Mouse (Mus musculus) activated CD4-positive, CD25-positive, alpha-beta regulatory T cell, adult 4 months (primary cell): Measurements from ENCODE around the gene Gm21188. TPM values are rescaled to one million over a fixed set of nuclear protein-coding genes. Genes with fewer than 3 reads are reported as not detected.
"Not testable (repeated sequence)": the region's sequence is repeated elsewhere in the genome, so short reads cannot be mapped to it uniquely, and the experiment has no call there.

ENCODE experiments used
- ATAC-seq: one replicate; pipeline ENCODE4 v1.8.0; 2017
- polyA plus RNA-seq, 2 experiments: library from polyadenylated mRNA; unstranded; fragments of 100-300 nt; shearing (Covaris generic); gene quantifications; one replicate each; pipeline ENCODE4 v1.2.1; 2017

The Gm21188 gene
- 1 to 10 TPM in 1 of 2 experiments, not detected in 1; 1.6 TPM for polyA plus RNA-seq

DNA sequence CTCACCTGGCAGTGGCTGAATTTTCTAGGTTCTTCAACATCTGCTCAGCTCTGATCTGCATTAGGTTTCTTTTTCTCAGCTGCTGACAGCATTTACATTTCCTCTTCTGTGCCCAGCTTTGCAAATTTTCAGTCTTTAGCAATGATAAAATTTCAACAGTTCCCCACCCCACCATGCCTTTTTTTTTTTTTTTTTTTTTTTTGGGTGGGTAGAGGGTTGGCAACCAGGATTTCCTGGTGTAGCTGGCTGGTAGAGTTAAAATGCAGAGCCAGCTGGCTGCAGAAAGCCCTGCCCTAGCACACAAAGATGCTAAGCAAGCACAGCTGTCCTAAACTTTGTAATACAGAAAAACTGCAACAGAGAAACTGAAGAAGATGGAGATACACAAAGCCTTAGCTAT is at the start of gene Gm21188:
Gm21188 (minus strand) TSS at position 110 of the 400 bp plus-strand sequence.
- ATAC-seq = not testable (repeated sequence)

DNA sequence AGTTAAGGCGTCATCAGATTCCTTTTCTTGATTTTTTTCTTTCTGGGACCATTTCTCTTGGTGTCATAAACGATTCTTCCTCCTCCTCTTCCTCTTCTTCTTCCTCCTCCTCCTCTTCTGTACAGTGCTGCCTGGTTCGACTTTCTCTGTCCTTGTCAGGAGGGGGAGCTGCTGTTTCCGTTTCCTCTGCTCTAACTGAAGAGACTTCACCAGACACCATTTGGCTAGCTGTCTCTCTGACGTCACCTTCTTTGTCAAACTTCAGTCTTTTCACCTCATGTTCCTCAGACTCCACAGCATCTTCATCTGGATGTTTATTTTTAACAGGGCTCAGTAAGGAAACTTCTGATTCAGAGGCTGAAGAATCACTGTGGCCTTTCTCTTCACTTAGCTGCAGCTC is 47.3 kb upstream of the Gm21188 start:
- peak; percentile 55 for ATAC-seq

DNA sequence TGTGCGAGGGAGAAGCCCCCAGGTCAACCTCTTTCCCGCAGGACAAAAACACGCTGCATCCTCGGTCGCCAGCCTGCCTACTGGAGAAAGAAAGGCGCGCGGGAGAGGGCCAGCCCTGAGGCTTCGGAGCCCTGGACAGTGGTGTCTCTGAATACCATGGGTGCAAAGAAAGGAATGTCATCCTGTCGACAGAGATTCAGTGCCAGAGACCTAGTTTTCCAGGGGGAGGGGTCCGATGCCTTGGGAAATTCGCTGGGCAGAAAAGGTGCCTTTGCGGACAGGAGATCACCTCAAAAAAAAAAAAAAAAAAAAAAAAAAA is 44.9 kb upstream of the Gm21188 start:
- ATAC-seq = not testable (repeated sequence)

GRCm38 (mm10) chr13:120096241-120096937 is 44.4 kb upstream of the Gm21188 start:
- peak; percentile 45 for ATAC-seq

DNA sequence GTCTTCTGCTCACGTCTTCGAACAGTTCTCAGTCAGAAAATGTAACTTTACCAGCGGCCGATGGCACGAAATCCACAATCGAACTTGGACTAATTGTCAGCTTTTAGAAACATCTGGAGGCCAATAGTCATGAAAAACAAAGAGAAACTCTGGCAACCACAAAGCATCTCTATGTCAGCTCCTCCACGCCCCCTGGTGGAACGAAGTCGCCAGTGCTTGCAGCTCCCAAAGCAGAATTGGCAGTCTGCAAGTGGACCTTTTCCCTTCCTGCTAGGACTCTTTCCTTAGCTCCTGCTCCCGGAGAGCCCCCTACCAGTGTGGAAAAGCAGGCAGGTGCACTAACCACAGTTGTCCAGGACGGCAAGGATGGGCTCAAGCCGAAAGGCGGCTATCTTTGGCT is 41.0 kb upstream of the Gm21188 start:
- peak; percentile 48 for ATAC-seq

DNA sequence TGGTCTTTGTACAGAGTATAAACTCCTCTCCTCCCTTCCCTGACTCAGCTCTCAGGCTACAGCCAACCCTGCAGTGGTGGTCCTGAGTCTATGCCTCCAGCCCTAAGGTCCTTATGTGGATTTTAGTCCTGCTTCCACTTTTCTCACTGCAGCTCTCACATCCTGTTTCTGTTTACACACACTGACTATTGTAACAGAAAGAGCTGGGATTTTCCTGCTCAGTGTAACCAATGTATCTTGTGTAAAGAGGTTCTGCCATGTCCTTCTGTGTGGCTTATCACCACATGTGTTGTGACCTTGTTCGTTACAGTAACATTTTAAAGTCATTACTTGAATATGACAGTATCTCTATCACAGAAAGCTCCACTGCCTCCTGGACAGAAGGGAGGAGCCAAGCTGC is 27.6 kb upstream of the Gm21188 start:
- ATAC-seq = not testable (repeated sequence)

DNA sequence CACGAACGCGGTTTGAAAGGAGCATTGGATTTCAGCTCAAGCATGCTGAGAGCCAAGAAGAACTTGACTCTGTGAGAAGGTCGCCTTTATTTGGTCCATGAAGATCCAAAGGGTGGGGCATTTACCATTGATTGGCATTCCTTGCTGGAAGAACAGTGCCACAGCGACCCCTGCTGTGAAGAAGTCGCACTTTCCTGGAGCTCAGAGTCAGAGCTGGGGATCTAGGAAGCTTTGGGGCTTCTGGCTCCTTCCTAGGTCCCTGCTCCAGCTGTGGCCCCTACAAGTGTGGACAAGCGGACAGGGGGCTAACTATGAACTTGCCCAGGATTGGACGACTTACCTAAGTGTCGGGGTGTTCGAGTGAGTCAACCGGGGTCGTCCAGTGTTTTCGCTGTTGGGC is 18.9 kb upstream of the Gm21188 start:
- ATAC-seq = peak; percentile 23

DNA sequence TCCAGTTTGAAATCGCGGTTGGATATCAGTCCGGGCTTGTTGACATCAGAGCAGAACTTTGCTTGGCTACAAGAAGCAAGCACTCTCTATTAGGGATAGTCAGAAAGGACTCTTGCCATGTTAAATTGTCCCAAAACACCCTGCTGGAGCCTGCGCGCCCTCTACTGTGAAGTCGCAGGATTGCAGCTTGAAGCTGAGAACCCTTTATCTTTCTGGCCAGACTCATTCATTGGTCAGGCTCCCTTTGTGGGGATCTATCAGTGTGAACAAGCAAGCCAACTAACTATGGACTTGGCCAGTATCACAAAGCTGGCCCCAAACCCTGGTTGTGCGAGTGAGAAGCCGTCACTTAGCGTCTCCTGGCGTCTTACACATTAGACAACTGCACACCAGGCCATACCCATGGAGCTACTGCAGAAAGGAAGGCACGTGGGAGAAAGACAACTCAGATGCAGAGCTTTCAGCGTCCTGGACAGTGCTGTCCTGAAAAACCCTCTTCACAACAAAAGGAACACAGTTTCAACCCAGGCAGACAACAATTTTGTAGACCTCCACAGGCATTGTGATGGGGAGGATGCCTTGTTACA is 18.1 kb upstream of the Gm21188 start:
- ATAC-seq = peak; percentile 61

- ATAC-seq = not testable (repeated sequence)
These were observed 11.6 kb upstream of the Gm21188 start for GRCm38 (mm10) chr13:120063439-120064089.

- ATAC-seq = not testable (repeated sequence)
These were observed 10.9 kb upstream of the Gm21188 start for GRCm38 (mm10) chr13:120062903-120063302.

- ATAC-seq = not testable (repeated sequence)
These were observed 3.4 kb downstream of the Gm21188 start for GRCm38 (mm10) chr13:120048608-120049007.

- not testable (repeated sequence) for ATAC-seq
These were observed 3.8 kb downstream of the Gm21188 start for GRCm38 (mm10) chr13:120048186-120048585.

GRCm38 (mm10) chr13:120046422-120047209 is 5.4 kb downstream of the Gm21188 start:
- not testable (repeated sequence) for ATAC-seq

DNA sequence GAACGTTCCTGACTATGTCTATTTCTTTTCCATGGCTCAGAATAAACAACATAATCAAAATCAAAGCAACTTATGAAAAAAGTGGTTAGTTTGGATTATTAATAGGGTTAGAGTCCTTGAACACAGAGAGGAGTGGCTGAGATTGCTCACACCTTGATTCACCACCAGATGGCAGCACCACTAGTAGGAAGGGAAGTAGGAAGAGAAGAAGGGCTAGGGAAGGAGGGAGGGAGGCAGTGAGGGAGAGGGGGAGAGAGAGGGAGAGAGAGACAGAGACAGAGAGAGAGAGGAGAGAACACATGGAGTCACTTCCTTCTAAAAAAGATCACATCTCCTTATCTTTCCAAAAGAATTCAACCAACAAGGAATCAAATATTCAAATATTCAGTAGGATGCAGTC is 10.8 kb downstream of the Gm21188 start:
- ATAC-seq = peak; percentile 65

GRCm38 (mm10) chr13:120037881-120038280 is 14.1 kb downstream of the Gm21188 start:
- not testable (repeated sequence) for ATAC-seq

GRCm38 (mm10) chr13:120036577-120037115 is 15.3 kb downstream of the Gm21188 start:
- not testable (repeated sequence) for ATAC-seq

GRCm38 (mm10) chr13:120035151-120035550 is 16.8 kb downstream of the Gm21188 start:
- not testable (repeated sequence) for ATAC-seq

DNA sequence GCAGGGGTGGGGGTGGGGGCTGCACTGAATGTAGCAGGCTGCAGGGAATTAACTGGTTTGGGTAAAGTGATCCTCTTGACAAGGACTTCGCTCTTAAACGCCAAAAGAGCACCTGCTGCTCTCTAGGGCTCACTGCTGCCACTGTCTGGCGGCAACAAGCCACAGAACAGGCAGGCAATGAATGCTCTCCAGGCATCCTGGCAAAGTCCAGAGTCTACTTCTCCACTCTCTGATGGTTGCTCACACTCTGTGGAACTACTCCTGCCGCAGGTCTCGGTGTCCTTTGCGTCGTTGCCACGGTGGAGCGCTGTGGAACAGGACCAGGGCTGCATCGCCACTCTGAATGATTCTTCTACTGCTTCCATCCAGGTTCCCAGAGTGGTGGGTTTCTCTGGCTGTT is 17.4 kb downstream of the Gm21188 start:
- not testable (repeated sequence) for ATAC-seq

GRCm38 (mm10) chr13:120033516-120034190 is 18.3 kb downstream of the Gm21188 start:
- ATAC-seq = not testable (repeated sequence)

GRCm38 (mm10) chr13:120031676-120032075 is 20.3 kb downstream of the Gm21188 start:
- not testable (repeated sequence) for ATAC-seq

DNA sequence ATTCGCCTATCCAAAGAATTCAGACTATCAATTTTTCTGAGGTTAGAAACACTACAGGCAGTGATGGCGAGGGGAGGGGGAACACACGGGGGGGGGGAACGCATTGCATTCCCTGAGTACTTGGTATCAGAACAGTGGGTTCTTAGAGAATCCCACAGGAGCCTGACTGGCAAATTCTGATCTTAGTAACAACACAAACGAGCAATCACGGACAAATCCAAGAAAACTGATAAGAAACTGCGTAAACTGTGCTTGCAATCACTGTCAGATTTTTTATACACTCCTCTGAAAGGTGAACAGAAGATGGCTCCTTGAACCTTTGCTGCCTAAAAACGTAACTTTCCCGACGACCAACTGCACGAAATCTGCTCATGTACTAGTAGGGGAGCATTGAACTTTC is 24.6 kb downstream of the Gm21188 start:
- not testable (repeated sequence) for ATAC-seq

GRCm38 (mm10) chr13:120026911-120027310 is 25.1 kb downstream of the Gm21188 start, which contains the start of gene Gm36079:
TSS of gene Gm36079 (minus strand) at chr13:120027011.
- not testable (repeated sequence) for ATAC-seq
